Mouse (Mus musculus): Measurements from ENCODE around the gene Asic2.

Gene Asic2

DNA sequence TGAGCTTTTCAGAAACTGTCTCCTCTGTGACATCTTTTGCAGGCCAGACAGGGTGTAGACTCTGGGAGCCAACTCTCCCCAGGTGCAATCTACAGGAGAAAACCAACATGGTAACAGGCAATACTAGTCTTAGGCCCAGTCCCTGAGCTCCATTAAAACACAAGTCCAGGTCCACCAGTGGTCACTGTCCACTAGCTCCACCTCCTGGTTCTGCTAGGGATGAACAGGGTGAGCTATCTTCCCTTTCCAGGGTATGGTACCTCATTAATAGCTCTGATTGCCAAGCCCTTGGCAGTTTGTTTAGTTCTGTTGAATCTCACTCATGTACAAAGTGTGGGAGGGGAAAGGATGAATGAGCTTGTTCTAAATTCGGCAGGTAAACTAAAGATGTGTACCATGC is 270.2 kb downstream of the Asic2 start:
- DNase-seq = no peak

DNA sequence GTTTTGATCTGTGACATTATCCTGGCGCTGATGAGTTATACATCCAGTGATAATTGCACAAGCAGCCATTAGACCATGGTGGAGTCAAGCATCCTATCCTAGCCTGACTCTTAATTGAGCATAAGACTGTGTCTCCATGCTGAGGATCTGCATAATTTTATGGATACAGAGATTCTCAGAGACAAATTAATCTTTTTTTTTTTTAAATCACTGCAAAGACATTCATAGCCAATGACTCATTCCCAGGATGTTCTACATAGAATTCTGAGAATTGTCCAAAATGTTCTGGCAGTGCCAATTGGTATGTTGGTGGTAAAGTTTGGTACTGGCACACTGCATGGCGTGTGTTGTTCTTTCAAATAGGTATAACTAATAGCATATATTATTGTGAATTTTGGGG is 272.8 kb downstream of the Asic2 start:
- no peak for DNase-seq

DNA sequence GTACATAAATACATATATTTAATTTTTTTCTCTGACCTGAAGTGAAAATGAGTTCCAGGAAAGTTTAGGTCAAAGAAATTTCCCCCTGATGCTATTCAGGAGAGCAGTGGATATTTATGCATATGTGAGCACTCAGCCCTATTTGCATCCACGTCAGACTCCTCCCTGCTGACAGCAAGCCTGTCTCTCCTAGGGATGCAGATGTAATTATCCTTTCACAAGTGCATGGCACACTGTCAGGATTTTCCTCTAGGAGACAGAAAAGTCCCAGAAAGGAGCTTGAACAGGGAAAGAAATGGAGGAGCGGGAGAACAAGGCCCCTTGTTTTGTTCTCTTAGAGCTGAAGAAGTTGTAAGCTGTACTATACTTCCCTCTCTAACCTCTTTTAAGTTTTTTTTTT is 287.7 kb downstream of the Asic2 start:
- DNase-seq = no peak

DNA sequence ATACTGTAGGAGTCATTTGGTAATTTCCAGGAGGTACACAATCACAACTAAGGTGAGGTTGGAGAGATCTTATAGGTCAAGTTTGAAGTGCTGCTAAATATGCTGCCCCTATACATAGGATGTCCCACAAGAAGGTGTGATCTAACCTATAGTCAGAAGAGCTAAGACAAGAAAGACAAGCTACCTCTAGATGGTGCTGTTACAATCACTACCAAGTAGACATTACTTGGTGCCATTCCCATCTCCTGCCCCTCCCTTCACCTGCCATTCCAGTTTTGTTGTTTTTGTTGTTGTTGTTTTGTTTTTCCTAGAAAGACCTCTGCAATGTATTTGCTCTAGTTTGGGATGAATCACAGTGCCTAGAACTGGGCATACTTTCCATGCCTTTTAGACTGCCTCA is 296.5 kb downstream of the Asic2 start:
- DNase-seq = no peak

DNA sequence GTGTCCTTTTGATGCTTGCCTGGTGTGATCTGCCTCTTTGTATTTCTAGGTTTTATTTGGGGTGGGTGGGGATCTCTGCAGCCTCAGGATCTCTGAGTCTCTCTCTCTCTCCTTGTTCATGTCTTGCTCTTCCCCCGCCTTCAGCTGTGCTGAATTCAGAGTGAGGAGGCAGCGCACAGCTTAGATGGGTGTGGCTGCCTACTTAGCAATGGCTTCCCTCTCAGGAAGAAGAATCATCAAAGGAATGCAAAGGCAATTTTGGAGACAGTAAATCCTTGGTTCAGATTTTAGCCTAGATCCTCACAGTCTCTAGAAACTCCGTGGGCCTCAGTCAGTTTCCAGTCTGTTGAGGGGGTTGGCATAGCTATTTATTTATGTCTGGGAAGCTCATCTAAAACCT is 297.8 kb downstream of the Asic2 start:
- DNase-seq = no peak

DNA sequence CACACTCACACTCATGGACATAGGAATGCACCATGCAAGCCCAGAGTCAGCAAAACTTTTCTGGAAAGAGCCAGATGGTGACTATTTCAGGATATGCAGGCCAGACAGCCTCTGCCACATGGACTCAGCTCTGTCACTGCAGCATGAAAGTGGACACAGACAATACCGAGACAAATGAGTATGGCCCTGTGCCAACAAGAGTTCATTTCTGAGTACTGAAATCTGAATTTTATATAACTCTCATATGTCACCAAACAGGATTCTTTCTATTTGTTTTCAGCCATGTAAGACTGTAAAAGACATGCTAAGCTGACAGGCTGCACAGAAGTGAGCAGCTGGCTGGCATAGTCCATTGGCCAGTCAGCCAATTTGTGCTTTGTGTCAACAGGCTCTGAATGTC is 309.4 kb downstream of the Asic2 start:
- peak; percentile 32 for DNase-seq

DNA sequence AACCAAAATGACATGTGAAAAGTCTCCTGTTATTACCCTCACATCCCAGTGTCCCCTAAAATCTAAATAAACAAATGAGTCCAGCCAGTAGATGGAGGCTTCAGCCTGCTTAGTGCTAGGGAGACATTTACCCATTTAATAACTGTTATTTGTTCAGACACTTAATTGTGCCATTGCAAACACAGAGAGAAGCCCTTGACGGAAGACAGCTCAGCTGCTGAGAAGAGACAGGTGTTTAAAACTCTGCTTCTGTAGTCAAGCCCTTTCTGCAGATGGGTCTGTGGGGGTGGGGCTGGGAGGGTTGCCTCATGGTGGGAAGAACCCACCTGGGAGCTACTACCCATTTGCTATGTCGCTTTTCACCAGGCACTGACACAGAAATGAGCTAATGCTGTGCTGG is 311.1 kb downstream of the Asic2 start:
- no peak for DNase-seq

DNA sequence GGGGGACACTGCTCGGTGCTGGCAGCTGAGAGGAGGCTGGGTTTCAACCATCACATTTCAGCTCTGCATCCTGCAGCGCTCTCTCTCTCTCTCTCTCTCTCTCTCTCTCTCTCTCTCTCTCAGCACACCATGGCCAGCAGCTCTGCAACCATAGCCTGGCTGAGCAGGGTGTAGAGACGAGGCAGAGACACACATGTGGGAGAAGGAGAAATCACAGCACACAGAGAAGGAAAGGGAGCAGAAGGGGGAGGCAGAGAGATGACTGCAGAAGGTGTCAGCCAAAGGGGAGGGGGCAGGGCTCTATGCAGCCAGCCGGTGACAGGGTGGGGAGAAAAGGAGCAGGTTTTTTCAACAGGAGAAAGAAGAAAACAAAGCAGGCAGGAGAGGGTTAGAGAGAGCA is 320.4 kb downstream of the Asic2 start:
- no peak for DNase-seq

DNA sequence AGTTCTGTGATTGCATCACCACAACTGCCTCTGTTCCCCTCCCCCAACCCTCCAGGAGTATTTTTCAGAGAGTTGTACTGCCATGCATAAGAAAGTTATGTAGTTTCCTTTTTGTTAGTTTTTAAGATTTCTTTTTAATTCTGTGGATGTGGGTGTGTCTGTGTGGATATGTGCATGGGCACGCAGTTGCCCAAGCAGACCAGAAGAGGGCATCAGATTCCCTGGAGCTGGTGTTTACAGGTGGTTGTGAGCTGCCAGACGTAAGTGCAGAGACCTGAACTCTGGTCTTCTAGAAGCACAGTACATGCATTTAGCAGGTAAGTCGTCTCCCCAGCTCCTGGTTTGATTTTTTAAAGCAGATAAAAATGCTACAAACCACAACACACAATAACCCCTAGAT is 322.7 kb downstream of the Asic2 start:
- no peak for DNase-seq

DNA sequence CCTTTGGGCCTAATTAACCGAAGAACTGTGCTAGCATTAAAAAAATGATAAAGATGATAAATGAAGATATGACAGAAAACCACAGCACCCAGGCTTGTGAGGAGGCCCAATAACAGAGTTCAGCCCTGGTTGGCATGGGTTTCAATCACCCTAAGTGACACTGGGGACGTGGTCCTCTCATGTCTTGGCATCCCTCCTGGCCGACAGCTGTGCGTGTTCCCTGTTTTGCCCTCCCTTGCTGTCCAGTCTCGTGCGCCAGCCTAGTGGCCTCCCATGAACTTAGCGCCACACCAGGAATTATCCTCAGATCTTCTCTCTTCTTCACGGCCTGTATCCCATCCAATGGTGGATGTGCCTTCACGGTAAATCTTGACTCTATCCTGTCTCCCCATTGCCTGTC is 331.9 kb downstream of the Asic2 start:
- no peak for DNase-seq

DNA sequence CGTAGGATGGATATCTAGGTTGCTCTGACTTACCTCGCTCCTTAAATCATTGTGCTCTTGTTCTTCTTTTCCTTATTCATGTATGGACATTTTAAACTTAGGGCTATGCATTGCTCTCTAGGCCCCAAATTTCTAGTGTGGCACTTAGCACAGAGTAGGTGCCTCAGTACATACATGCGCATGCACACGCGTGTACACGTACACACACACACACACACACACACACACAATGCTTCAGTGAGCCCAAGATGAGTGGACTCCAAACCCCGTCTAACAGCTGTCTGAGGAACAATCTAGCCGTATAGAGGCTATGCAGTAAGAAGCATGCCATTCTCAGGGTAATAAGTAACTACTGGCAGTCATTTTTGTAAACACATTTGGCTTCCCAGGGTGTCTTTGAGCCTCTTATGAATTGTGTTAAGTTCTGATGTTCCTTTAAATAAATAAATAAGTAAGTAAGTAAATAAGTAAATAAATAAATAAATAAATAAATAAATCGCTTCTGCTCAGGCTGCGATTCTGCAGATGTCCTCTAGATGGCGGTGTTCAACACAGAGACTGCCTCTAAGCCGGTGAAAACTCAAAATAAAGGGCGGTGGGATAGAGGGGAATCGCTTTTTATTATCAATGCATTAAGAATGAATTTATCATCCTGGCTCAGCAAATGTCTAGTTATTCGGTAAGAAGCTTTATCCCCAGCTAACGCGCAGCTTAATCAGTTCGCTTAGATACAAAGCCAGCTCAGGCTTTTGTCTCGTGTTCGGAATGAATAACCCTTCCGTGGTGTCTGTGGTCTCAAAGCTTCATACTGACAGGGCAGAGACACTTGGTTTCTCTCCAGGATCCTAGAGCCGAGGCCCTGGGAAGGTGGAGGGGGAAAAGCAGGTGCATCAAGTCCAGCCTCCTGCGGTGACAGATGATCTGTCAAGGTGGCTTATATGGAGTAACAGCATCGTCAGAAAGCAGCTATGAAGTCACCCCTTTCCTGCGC is 333.6 kb downstream of the Asic2 start:
- peak; percentile 65 for DNase-seq

DNA sequence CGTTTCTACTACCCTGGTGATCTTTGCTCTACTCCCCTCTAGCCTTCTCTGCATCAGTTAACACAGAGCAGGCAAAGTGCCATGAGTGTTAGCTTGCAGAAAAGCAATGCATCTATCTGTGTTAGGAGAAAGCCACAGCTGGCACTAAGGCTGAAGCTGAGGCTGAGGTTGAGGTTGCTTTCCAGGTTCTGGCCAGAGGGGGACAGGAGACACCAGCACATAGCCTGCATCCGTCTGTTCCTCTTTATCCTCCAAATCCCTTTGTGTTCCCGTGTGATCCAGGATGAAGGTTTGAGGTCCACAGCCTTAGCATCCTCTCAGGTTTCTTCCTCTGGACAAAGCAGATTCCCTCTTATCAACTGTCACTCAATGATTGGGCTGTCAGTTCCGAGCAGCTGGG is 343.1 kb downstream of the Asic2 start:
- no peak for DNase-seq

DNA sequence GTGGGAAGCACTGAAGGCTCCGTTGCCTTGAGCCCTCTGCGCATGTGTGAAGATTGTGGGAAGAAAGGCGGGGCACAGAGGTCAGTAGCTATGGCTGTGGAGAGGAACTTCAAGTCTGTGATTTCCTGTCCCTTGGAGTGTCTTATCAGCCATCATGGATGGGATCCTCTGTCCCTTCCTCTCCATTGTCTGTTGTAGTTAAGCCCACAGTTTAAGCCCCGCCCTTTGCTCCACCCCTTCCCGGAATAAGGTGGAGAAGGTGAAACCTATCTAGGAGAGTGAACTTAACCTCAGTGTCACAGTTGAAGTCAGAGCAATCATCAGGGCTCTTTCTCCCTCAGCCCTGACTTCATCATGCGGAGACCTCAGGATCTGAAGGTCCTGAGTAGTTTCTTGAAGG is 347.7 kb downstream of the Asic2 start:
- DNase-seq = no peak

DNA sequence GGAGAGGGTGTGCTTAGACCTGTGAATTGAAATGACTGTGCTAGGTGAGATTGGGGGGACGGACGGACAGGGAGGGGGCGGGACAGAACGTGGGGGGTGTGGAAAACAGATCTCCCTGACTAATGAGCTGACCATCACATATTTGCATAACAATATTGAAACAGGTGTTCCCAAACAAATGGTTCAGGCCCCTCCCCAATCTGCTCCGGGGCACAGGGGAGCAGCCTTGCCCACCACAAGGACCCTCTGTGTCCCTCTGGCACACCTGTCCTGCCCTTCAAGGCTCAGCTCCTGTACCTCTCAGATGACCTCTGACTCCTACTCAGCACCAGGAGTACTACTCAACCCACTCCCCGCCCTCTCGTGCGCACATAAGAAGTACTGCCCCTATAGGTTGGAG is 351.8 kb downstream of the Asic2 start:
- DNase-seq = no peak

DNA sequence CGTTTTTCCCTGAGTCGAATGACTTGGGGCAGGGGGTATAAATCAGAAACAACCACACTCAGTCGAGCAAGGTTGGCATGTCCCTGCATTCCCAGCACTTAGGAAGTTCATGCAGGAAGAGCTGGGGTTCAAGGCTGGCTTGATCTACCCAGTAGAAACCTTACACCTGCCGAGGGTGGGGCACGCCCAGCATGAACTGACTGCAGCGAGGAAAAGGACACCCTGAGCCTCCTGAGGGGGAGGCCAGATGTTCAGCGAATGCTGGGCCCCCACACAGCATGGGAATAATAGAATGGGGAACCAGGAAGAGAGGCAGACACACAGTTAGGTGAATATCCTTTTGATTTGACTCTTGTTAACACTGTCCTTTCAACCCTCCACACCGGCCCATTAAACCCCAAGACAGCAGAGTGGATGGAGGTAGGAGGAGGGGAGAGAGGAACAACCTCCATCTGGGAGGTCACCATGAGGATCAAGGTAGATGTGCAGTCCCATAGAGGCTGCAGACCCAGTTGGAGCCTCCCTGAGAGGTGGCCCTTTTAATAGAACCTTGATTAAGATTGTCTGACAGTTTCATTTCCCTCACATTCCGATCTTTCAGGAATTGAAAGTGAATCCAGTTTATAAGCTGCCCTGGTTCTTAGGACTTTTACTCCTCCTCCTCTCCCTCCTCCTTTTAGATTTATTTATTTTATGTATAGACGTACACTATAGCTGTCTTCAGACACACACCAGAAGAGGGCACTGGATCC is 354.2 kb downstream of the Asic2 start:
- no peak for DNase-seq

DNA sequence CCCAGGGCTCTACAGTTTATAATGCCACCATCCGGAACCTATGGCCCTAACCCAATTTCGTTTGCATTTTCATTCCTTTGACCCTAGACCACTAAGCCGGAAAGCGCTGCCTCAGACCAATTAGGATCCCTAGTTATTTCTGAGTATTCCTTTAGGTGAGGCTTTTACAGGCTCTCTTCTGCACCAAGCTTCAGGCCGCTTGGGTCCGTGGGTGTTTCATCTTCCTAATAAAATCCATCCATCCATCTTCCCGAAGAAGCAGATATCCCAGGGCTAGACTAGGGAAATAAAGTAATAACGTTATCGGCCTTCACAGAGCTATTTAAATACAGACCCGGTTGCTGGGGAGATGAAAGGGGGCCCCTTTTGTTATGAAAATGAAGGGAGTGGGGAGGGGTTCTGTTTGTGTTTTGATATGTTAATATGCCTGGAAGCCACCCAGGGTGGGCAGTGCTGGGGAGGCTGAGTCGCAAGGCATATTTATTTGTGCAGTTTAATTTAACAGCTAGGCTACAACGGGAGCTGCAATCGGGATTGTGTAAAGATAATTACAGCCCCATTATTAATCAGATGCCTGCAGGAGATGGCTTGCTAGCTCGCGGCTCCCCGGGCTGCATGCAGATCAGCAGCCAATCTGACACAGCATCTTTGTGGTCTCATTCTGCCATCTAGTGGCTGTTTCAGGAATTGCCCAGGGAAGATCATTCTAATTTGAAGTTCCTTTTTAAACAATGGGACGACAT is 355.3 kb downstream of the Asic2 start:
- DNase-seq = peak; percentile 89

DNA sequence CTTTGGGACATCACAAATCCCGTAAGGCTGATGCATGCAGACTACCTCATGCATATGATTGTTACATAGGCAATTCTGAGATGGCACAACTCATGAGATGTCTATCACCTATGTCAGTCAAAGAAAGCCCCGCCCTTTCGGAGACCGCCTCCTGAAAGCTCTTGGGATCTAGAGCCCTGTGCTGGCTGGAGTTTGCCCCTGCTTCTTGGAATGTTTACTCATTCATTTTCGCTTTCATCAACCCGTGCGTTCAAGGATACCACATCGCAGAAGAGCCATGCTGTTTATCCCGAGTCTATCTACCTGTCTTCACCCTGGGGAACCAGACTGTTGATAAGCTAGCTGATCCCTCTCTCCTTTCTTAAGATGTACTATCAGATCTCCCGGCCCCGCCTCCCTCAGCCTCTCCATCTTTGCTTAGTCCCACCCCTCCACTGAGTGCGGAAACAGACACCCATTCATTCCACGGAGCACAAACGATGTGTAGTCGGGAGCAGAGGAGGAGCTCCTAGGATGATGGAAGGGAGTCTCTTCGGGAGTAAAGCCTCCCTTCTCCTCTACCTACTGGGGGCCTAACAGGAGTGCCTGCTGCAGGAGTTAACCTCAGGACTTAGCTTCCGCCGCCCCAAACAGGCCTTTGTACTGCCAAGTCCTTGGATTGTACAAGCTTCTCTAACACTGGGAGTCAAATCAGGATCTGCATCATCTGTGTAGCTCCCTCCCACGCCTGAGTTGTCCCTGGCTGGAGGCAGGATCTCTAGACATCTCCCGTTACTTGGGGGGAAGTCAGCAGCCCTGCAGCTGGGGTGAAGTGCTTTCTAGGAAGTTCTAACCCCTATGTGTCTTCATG is 356.1 kb downstream of the Asic2 start:
- DNase-seq = peak; percentile 61

DNA sequence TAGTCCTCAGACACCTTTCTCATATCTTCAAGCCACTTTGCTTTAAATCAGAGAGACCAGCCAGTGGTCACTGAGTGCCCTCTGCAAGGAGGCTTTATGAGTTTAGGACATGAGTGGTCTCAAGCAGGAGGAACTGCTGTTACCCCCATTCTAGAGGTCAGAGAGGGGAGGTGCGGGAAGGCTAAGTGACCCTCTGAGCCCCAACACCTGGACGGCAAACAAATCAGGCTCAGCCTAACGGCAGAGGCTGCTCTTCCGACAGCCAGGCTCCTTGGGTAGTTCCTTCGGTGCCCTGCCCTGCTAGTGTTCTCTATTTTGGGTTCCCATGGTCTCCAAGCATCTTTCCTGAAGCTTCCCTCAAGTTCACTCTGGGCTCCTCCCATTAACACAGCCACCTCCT is 357.8 kb downstream of the Asic2 start:
- no peak for DNase-seq

DNA sequence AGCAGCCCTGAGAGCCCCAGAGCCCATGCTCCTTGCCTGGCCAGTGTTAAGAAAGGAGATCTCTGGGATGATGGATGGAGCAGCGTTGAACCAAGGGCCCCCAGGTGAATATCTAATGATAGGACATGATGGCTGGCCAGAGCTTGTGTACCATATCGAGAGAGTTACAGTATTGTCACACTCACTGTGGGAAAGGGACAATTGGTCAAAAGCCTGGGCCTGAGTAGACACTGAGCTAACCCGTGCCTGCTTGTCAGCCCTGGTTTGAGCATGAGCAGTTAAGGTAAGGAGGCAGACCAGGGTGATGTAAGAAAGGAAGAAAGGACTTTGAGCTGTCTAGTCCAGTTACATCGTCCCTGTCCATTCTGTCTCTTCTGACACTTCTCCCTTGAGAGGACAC is 365.3 kb downstream of the Asic2 start:
- no peak for DNase-seq

DNA sequence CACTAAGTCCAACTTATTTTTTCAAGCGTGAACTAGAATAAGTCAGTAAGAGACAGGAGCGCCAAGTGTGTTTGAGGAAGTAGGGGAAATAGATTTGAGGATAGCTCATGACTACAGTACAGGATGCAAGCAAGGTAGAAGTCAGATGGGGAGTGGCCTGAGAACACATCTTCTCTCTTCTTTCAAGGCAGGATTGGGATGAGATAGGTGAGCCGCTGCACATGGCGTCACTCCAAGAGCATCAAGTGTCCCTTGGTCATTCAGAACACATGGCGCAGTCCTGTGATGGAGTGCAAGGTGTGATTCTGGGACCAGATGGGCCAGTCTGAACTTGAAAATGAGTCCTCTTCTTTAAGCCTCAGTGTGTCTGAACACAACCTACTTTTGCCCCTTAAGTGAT is 366.5 kb downstream of the Asic2 start:
- DNase-seq = no peak

DNA sequence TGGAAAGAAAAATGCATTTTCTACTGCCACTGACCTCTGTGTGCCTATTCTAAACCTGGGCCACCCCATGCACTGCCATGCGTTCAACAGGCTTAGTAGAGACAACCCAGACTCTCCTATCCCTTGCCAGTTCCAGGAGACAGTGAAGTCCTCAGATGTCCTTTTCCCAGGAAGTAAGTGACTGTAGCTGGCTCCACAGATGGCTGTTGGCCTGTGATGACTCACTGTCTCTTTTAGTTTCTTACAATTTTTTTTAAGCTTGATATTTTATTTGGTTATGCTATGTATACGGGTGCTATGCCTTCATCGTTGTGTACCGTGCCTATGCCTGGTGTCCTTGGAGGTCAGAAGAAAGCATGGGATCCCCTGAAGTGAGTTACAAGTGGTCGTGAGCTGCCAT is 370.7 kb downstream of the Asic2 start:
- DNase-seq = no peak

DNA sequence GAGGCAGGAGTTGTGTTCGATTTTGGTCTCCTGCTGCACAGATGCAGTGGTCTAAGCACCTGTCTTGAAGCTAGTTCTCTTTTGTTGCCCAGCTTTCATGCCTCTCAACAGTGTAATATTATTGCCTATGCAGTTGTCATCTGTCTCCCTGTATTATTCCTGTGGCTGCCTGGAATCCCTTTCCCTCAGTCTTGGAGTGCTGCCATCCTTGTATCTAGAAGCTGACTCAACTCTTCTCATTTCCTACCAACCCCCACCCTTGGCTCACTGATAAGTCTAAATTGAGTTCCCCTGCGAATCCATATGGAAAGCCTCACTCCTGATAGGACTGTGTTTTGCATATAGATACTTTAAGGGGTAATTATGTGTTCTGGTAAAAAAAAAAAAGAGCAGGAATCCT is 373.0 kb downstream of the Asic2 start:
- DNase-seq = no peak

DNA sequence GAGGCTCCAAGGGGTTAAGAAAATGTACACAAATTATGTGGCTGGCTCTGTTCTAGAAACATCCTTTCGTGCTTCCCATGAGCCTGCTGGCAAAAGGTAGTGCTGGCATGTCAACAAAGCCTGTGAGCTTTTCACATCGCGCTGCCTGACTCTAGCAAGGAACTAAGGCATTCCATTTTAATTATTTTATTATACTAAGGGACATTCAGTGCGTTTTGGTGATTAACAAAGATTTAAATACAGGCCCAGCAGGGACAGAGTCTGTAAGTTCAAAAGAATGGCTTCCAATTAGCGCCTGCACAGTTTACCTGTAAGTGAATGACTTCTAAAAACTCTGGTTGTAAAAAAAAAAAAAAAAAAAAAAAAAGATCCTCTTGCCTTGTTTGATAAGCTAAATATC is 375.5 kb downstream of the Asic2 start:
- no peak for DNase-seq

Data from right cerebral cortex, postnatal 4 days (tissue).